Mouse (Mus musculus) neural tube, embryonic 12.5 days (tissue): ENCODE results near the gene Gm20931. TPM values are rescaled to one million over a fixed set of nuclear protein-coding genes. Genes with fewer than 3 reads are reported as not detected.
"Not testable (repeated sequence)": the region's sequence is repeated elsewhere in the genome, so short reads cannot be mapped to it uniquely, and the experiment has no call there.

Source experiments
- ATAC-seq: fragments of 200-750 bp; cut with Nextera tagmentation; 2 replicates; pipeline ENCODE4 v1.8.0; 2017; ENCODE audit warnings: low read depth, mild to moderate bottlenecking, moderate TSS enrichment, moderate library complexity; ENCODE audit not compliant: low FRiP score
- H3K27ac ChIP-seq: fragments of 300-500 bp; sonication (generic); 2 replicates; pipeline ENCODE4 v1.5.1; 2016
- H3K27me3 ChIP-seq: fragments of 300-500 bp; sonication (generic); replicated peaks from 2 replicates; pipeline ENCODE4 v1.6.1; 2016; ENCODE audit warnings: mild to moderate bottlenecking
- H3K36me3 ChIP-seq: fragments of 300-500 bp; sonication (generic); 2 replicates; pipeline ENCODE4 v1.6.1; 2016; ENCODE audit warnings: mild to moderate bottlenecking
- H3K4me1 ChIP-seq: fragments of 300-500 bp; sonication (generic); 2 replicates; pipeline ENCODE4 v1.6.1; 2016
- H3K4me2 ChIP-seq: fragments of 300-500 bp; sonication (generic); replicated peaks from 2 replicates; pipeline ENCODE4 v1.6.1; 2016; ENCODE audit warnings: mild to moderate bottlenecking
- H3K4me3 ChIP-seq: fragments of 300-500 bp; sonication (generic); 2 replicates; pipeline ENCODE4 v1.5.1; 2016
- H3K9ac ChIP-seq: fragments of 300-500 bp; sonication (generic); 2 replicates; pipeline ENCODE4 v1.6.1; 2016; ENCODE audit warnings: mild to moderate bottlenecking
- H3K9me3 ChIP-seq: fragments of 300-500 bp; sonication (generic); 2 replicates; pipeline ENCODE4 v1.6.1; 2016; ENCODE audit warnings: mild to moderate bottlenecking
- whole genome bisulfite sequencing: fragments of 180-500 bp; shearing (Covaris S2); methylation state at CpG from one replicate; pipeline ENCODE4 v1.1.7; 2016; 5-methylcytosine and 5-hydroxymethylcytosine counted together
- polyA plus RNA-seq: library from polyadenylated mRNA; unstranded; fragments of >200 nt; fragmentation: Nextera tagmentation; extraction: Ambion mirVana; gene quantifications from 2 replicates; pipeline ENCODE4 v1.2.1, GENCODE M21; 2016

The Gm20931 gene
- polyA plus RNA-seq: not detected in 2 replicates

DNA sequence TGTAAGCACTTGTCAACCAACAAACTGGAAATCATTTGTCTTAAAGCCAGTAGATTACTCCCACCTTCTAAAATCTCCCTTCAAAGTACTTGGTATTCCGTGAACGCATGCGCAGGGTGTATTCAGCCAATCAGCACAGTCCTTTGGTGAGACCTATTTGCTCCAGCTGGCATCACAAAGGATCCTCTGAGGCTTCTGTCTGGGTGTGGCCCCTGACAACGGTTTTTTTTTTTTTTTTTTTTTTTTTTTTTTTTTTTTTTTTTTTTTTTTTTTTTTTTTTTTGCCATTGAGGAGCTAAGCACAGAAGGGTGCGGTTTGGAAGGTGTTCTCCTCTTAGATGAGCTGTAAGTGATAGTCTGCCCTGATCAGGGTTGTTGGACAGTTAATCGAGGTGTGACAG, at the start of gene Gm20931:
Gene Gm20931 (plus strand): TSS at position 301 of the 400 bp plus-strand sequence.
- not testable (repeated sequence) for H3K9me3 ChIP-seq, H3K36me3 ChIP-seq, H3K27me3 ChIP-seq, ATAC-seq, H3K4me3 ChIP-seq, H3K27ac ChIP-seq, H3K4me2 ChIP-seq, H3K9ac ChIP-seq, H3K4me1 ChIP-seq
- WGBS: no CpG with 5 or more reads among the region's 6 CpGs
